Mouse (Mus musculus) frontal cortex, postnatal 10 days (tissue): ENCODE data around the gene Calcrl.

ENCODE experiments used
- DNase-seq, 2 experiments: peaks; one replicate each; pipeline ENCODE4 v3.0.0; 2022; ENCODE audit warnings: low spot score in 2 of 2, mixed read lengths in 1 of 2

Calcrl gene

DNA sequence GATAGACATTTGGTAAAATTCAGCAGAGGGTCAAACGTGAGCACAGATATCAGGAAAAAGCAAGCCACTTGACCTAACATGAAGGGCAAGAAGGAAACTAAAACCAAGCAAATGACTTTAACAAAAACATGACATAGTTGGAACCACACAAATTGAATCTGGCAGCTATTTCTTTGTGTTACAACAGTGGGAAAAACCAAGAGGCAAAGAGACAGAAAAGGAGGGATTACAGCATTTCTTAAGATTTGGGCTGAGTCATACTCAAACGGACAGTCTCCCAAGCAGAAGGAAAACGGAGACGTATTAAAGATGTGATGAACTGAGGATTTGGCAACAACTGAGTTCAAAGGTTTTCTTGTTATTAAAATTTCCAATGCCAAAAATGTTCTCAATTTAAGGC lies 88.9 kb downstream of the Calcrl start:
- no peak for DNase-seq

DNA sequence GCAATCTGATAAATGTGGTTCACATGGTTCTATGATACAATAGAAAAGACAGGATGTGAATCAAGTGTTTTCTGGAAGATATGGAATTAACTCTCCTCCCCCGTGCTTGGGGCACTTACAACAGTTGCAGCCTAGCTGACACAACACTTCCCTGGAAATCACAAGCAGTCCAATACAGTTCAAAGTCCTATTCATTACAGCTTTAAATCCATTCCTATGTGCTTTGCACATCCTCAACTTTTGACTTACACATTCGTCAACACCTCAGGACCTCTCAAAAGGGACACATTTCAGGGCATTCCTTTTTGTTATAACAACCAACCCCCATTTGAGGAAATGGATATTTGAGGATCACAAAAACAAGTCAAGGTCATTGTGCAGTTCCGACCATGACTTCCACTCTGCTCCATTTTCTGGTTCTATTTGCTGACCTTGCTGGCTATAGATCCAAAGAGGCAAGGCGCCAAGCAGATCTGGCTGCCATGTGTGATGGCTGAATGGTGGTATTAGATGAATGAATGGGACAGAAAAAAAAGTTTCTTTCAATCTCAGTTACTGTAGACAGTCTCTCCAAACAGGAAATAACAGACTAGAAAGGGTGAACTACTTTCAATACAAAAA lies 108.9 kb downstream of the Calcrl start:
- DNase-seq: no peak

DNA sequence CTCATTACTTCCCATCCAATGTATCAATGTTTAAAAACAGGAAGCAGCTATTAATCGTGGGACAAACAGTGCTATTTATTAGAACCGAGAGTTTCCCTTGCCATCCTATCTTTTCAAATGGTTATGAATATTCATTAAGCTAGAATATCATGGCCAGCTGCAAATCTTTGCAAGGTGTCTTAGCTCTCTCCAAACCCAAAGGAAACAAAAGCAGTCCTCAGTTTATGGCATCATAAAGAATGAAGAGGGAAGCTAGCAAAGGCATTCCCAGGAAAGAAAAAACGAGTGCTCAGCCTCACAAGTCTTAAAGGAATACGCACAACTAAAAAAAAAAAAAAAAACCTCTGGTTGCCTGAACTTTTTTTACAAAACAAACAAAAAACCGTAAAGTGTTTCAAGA lies 128.7 kb downstream of the Calcrl start:
- no peak for DNase-seq

DNA sequence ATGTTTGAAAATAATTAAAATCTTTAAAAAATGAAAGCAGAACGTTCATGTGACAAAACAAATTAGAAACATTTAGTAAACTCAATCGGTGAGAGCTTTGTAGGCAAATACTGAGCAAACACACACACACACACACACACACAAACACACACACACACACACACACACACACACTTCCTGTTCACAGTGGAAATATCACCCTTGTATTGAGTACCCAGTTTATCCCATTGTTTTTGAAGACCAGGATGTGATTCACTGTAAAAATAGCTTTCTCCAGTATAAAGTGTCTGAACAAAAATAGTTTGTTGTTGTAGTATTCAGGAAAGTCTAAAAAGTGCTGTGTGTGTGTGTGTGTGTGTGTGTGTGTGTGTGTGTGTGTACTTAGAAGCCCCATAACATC lies 130.1 kb downstream of the Calcrl start:
- DNase-seq: no peak

DNA sequence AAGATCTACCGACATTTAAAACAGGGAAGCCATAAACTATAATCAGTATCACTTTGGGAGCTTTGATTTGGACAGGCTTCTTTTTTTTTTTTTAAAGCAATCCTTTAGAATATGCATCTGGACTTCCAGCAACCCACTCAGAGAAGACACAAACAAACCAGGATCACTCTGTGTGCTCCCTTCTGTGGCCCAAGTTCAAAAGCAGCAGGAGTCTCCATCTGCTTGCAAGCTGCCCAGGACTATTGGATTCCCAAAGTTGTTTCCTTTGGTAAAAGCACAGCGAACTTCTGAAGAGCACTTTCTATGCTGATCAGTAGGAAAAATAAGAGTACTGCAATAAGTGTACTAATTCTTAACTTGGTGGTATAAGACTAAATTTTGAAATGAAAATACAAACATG lies 130.6 kb downstream of the Calcrl start:
- DNase-seq: no peak

DNA sequence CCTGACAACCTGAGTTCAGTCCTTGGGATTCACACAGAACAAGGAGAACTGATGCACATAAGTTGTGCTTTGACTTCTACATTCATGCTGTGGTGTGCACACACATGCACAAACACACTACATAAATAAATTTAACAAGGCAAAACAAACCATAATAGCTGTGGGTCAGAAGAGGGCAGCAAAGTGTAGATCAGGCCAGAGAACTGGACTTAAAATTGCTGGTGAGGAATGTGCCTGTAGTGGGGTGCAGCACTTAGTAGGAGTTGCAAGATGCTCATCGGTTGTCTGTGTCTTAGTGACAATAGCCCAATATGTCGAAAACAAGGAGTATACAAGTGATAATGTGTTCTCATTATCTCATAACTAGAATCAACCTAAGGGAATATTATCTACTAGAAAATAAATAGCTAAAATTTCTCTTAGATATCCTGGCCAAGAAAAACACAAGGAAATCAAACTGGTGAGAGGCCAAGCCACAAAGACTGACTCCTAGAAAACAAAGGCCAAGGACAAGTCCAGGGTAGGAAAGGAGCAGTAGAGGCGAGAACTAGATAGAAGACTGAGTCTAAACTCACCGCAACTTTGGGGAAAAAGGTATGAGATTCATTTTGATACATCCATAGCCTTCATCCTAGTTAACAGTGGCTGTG lies 132.7 kb downstream of the Calcrl start:
- DNase-seq: no peak

DNA sequence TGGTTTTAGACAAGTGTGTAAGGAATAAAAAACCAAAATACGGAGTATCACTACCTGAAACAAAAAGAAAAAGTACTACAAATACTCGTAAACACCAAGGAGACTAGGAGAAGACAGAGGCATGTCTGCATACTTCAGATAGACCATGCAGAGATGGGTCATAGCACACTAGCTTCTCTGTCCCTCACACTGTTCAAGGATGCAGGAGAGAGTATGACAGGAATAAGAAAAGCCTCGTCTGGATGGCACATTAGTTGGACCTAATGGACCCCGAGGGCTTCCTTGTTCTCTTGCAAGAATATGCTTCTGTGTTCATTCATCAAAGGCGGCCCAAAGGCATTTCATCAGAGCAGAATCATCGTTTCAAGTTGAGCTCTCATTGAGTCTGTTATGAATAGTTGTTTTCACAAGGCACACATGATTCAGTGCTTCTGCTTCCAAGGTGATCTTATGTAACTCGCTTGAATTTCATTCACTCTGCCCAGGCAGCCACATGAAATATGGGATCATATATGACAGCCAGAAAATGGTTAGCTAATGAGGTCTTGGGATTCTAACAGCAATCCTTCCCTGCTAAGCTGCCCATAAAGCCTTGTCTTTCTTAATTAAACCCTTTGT lies 136.2 kb downstream of the Calcrl start:
- peak in 1 of 2 experiments; percentile 10 for DNase-seq
